Mouse (Mus musculus): ENCODE results near the gene Vmn1r113. TPM values are rescaled to one million over a fixed set of nuclear protein-coding genes. Genes with fewer than 3 reads are reported as not detected.
"Not testable (repeated sequence)": the region's sequence is repeated elsewhere in the genome, so short reads cannot be mapped to it uniquely, and the experiment has no call there.

Gene Vmn1r113
- not detected in 2 replicates for polyA plus RNA-seq (2015; fragmentation: Nextera tagmentation; extraction: Ambion mirVana)

- H3K9me3 ChIP-seq (ENCODE audit: control insufficient read depth, low read length); H3K36me3 ChIP-seq (ENCODE audit: control insufficient read depth, insufficient read depth, low read length); H3K27me3 ChIP-seq (replicated peaks; ENCODE audit: control insufficient read depth, insufficient read depth, low read length); H3K4me2 ChIP-seq (ENCODE audit: low read depth, low read length); H3K4me1 ChIP-seq (ENCODE audit: control insufficient read depth, insufficient read depth, low read length); ATAC-seq; H3K4me3 ChIP-seq (ENCODE audit: low read length); H3K27ac ChIP-seq (ENCODE audit: low read length); H3K9ac ChIP-seq (ENCODE audit: low read depth, low read length): not testable (repeated sequence)
- 57% methylated on average over 2 of the region's 2 CpGs for WGBS
These were observed at the start of gene Vmn1r113 for GRCm38 (mm10) chr7:20786985-20787384. Vmn1r113 (plus strand) TSS chr7:20787285.

GRCm38 (mm10) chr7:20770885-20771284 is 16.2 kb upstream of the Vmn1r113 start, which contains the start of gene Vmn1r112:
Vmn1r112 (plus strand) TSS chr7:20771185.
- not testable (repeated sequence) for H3K27ac ChIP-seq (ENCODE audit: low read length); H3K9ac ChIP-seq (ENCODE audit: low read depth, low read length); H3K4me3 ChIP-seq (ENCODE audit: low read length); ATAC-seq; H3K27me3 ChIP-seq (replicated peaks; ENCODE audit: control insufficient read depth, insufficient read depth, low read length); H3K4me2 ChIP-seq (ENCODE audit: low read depth, low read length); H3K9me3 ChIP-seq (ENCODE audit: control insufficient read depth, low read length); H3K36me3 ChIP-seq (ENCODE audit: control insufficient read depth, insufficient read depth, low read length); H3K4me1 ChIP-seq (ENCODE audit: control insufficient read depth, insufficient read depth, low read length)
- no CpG with 5 or more reads among the region's 3 CpGs for WGBS

- not testable (repeated sequence) for H3K4me1 ChIP-seq (ENCODE audit: control insufficient read depth, insufficient read depth, low read length)
These were observed 25.0 kb downstream of the Vmn1r113 start, which contains the start of gene Vmn1r114 for GRCm38 (mm10) chr7:20812086-20812485. Vmn1r114 (minus strand) TSS chr7:20812186.

More at GRCm38 (mm10) chr7:20812086-20812485, 25.0 kb downstream of the Vmn1r113 start, which contains the start of gene Vmn1r114:
- H3K36me3 ChIP-seq (ENCODE audit: control insufficient read depth, insufficient read depth, low read length); H3K27me3 ChIP-seq (replicated peaks; ENCODE audit: control insufficient read depth, insufficient read depth, low read length); H3K9me3 ChIP-seq (ENCODE audit: control insufficient read depth, low read length); H3K4me2 ChIP-seq (ENCODE audit: low read depth, low read length); H3K27ac ChIP-seq (ENCODE audit: low read length); H3K9ac ChIP-seq (ENCODE audit: low read depth, low read length); H3K4me3 ChIP-seq (ENCODE audit: low read length); ATAC-seq: not testable (repeated sequence)
- no CpG with 5 or more reads among the region's 5 CpGs for WGBS

Other genes starting within 250 kb of the Vmn1r113 start
- gene Gm5726, start 241.5 kb upstream of the Vmn1r113 start, polyA plus RNA-seq (2015; fragmentation: Nextera tagmentation; extraction: Ambion mirVana) = not detected in 2 replicates
- not detected in 2 replicates for gene Gm4141, start 211.0 kb upstream of the Vmn1r113 start, polyA plus RNA-seq (2015; fragmentation: Nextera tagmentation; extraction: Ambion mirVana)
- not detected in 2 replicates for gene Gm4513, start 188.3 kb upstream of the Vmn1r113 start, polyA plus RNA-seq (2015; fragmentation: Nextera tagmentation; extraction: Ambion mirVana)
- gene Vmn1r107, start 118.4 kb upstream of the Vmn1r113 start, polyA plus RNA-seq (2015; fragmentation: Nextera tagmentation; extraction: Ambion mirVana) = not detected in 2 replicates
- gene Vmn1r111, start 84.1 kb upstream of the Vmn1r113 start, polyA plus RNA-seq (2015; fragmentation: Nextera tagmentation; extraction: Ambion mirVana) = not detected in 2 replicates
- not detected in 2 replicates for gene Gm10668, start 56.7 kb upstream of the Vmn1r113 start, polyA plus RNA-seq (2015; fragmentation: Nextera tagmentation; extraction: Ambion mirVana)
- gene Vmn1r112, start 16.1 kb upstream of the Vmn1r113 start, polyA plus RNA-seq (2015; fragmentation: Nextera tagmentation; extraction: Ambion mirVana) = not detected in 2 replicates
- not detected in 2 replicates for gene Vmn1r114, start 24.9 kb downstream of the Vmn1r113 start, polyA plus RNA-seq (2015; fragmentation: Nextera tagmentation; extraction: Ambion mirVana)
- not detected in 2 replicates for gene Vmn1r115, start 57.7 kb downstream of the Vmn1r113 start, polyA plus RNA-seq (2015; fragmentation: Nextera tagmentation; extraction: Ambion mirVana)
- not detected in 2 replicates for gene Vmn1r116, start 85.0 kb downstream of the Vmn1r113 start, polyA plus RNA-seq (2015; fragmentation: Nextera tagmentation; extraction: Ambion mirVana)
- gene Vmn1r117, start 96.8 kb downstream of the Vmn1r113 start, polyA plus RNA-seq (2015; fragmentation: Nextera tagmentation; extraction: Ambion mirVana) = not detected in 2 replicates
- gene Vmn1r118, start 125.1 kb downstream of the Vmn1r113 start, polyA plus RNA-seq (2015; fragmentation: Nextera tagmentation; extraction: Ambion mirVana) = not detected in 2 replicates
- gene Vmn1r119, start 225.2 kb downstream of the Vmn1r113 start, polyA plus RNA-seq (2015; fragmentation: Nextera tagmentation; extraction: Ambion mirVana) = not detected in 2 replicates